Mouse (Mus musculus) CD4-positive, CD25-positive, alpha-beta regulatory T cell, adult 4 months (primary cell): ENCODE measurements around the gene Anks1b. TPM values are rescaled to one million over a fixed set of nuclear protein-coding genes. Genes with fewer than 3 reads are reported as not detected.

Experiments
- ATAC-seq: one replicate; pipeline ENCODE4 v1.8.0; 2017
- polyA plus RNA-seq, 2 experiments: library from polyadenylated mRNA; unstranded; fragments of 100-300 nt; shearing (Covaris generic); gene quantifications; one replicate each; pipeline ENCODE4 v1.2.1; 2017

The Anks1b gene
- polyA plus RNA-seq, 2 experiments from 2014 or later = not detected

- ATAC-seq = no peak
Measured at GRCm38 (mm10) chr10:90196936-90197335, 323.6 kb downstream of the Anks1b start.

DNA sequence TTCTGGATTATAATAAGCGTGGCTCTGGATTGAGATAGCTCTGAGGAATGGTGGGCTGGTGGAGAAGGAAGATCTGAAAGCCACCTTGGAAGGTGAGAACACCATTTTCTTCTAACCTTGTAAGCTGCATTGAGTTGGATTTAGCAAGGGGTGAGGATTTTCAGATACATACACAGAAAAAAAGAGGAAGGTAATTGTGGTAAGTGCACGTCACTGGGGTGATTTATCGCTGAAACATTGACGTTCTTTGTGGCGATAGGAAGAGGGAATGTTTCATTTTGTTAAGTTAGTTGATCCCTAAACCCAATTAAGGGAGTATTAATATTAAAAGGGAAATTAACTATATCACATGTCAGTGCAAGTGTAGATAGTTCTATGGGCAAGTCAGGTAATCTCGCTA lies 336.7 kb downstream of the Anks1b start:
- no peak for ATAC-seq

GRCm38 (mm10) chr10:90220470-90220869 lies 347.2 kb downstream of the Anks1b start:
- ATAC-seq = no peak

DNA sequence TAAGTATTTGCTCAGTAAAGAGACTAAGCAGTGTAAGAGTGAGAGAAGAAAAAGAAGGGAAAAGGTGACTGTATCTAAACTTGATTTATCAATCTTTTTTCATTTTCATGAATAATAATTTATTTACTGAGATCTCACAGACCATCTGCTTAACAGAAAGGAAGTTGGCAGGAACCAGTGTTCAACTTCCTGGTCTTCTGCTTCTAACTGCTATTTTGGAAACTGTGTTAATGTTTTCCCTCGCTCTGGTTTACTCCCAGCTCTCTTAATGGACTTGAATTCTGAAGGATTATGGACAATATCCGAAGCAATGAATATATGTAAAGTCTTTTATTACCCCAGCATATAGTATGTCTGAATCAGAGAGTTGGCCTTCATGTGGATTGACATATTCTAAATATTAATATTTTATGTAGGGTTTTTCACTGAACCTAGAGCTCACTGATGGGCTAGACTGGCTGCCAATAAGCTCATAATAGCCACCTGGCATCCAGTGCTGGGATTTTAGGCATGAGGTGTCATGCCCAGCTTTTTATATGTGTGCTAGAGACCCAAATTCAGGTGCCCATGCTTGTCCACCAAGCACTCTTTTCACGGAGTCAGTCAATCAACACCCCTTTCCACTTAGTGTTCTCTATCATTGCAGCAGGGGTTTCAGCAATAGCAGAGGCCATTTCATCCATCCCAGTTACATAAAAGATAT lies 349.6 kb downstream of the Anks1b start:
- no peak for ATAC-seq

- no peak for ATAC-seq
Measured at GRCm38 (mm10) chr10:90235273-90235672, 362.0 kb downstream of the Anks1b start.

DNA sequence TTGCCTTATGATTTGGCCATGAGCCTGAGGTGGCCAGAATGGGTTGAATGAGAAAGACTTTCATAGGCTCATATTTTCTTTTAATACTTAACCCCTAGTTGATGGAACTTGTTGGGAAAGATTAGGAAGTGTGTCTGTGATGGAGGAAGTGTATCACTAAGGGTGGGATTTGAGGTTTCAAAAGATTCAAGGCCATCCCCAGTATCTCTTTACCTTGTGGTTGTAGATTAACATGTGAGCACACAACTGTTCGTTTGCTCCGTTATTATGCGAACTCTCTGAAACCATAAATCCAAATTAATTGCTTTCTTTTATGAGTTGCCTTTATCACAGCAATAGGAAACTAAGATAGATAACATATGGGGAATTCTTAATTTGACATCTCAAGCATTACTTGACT lies 364.0 kb downstream of the Anks1b start:
- ATAC-seq = no peak

- ATAC-seq = no peak
Measured at GRCm38 (mm10) chr10:90258944-90259714, 385.8 kb downstream of the Anks1b start.

DNA sequence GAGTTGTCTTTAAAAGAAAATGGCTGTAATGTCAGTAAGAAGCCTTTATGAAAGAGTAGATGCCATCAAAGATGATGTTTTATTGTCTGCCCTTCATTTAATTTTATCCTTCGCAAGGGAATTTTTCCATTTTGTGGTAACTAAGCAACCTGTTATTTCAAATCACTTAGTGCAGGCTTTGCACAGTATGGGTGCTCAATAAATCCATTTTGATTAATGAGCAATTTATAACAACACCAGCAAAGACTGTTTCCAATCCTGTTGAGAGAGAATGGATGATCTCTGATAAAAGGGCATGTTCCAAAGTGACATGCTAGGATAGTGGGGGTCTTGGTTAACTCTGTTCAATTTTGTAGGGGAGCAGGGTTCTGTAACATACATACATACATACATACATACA lies 398.0 kb downstream of the Anks1b start:
- ATAC-seq = no peak

DNA sequence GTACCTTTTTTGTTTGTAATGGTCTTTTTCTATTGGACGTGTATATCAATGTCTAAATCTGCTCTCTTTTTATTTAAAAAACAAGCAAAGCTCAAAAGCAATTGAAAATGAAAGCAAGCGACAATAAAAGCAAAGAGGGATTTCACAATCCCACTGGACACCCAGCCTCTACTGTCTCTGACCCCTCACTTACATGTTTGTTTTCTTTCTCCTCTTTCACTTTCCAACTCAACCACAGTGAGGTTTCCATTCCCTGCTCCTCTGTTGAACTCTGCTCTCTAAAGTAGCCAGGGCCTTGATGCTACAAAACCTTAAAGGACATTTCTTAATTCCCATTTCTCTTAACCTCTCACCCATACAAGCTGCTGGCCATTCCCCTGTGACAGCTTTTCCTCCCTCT lies 400.0 kb downstream of the Anks1b start:
- no peak for ATAC-seq

DNA sequence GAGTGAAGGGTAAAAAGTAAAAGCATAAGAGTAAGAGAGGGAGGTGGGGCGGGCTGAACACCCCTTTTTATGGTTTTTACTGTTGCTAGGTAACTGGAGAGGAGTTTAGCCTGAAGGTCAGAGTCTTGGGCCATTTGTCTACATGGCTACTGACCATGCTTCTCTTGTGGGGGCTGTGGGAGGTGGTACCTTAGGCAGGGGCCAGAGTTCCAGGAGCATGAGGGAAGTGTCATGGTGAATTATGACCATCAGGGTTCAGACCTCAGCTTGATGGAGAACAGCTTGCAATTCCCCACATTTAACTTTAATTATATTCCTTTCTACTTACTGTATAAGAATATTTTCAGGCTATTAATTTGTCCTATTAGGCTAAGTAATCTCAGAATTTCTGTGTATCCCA lies 413.3 kb downstream of the Anks1b start:
- ATAC-seq = no peak

DNA sequence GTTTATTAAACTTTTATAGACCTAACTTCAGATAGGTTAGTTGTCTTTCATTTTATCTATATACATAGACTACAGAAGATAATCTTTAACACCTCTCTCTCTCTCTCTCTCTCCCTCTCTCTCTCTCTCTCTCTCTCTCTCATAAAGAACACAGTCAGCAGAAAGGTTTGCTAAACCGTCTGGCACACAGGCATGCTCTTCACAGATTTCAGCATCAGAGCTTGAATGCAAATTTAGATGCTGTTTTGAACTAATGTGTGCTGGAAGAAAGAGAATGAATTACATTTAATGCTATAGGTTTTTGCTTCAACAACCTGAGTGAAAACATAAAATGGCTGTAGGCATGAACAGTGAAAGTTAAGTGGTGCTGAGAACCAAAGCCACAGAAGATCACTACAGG lies 429.9 kb downstream of the Anks1b start:
- no peak for ATAC-seq

- no peak for ATAC-seq
Measured at GRCm38 (mm10) chr10:90306156-90306555, 432.8 kb downstream of the Anks1b start.

GRCm38 (mm10) chr10:90307931-90308555 lies 434.7 kb downstream of the Anks1b start:
- no peak for ATAC-seq

- ATAC-seq = no peak
Measured at GRCm38 (mm10) chr10:90329781-90330180, 456.5 kb downstream of the Anks1b start.

DNA sequence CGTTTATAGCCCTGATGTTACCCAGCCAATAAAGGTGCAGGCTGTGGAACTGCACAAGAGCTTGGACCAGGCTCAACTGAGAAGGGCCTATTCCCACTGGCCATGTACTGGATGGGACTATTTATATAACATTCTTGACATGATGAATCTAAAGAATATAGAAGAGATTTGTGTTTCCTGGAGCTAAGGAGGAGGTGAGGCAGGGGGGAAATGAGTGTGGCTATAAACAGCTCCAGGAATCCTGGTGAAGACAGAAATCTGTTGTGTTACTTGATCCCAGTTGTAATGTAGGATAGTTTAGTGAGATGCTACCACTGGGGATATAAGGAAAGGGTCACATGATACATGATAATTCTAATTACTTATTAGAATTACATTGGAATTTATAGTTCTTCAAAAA lies 472.1 kb downstream of the Anks1b start:
- ATAC-seq = no peak

DNA sequence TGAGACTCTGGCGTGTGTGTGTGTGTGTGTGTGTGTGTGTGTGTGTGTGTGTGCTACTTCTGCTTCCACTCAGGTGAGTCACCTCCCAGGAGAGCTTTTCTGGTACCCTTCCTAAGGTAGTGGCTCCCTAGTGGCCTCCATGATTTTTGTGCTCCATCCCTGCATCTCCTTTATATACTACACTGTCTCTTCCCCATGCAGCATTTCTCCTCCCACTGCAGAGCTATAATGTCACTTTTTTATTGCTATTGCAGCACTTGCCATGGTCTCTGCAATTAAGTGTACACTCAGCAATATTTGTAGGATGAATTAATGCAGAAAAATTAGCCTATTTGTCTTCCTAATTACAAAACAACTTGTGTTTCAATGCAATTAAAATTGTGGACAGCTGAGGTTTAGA lies 482.9 kb downstream of the Anks1b start:
- no peak for ATAC-seq

GRCm38 (mm10) chr10:90357169-90357907 lies 484.0 kb downstream of the Anks1b start:
- no peak for ATAC-seq

GRCm38 (mm10) chr10:90369015-90369414 lies 495.7 kb downstream of the Anks1b start:
- ATAC-seq = no peak

- ATAC-seq = no peak
Measured at GRCm38 (mm10) chr10:90370751-90371150, 497.4 kb downstream of the Anks1b start.

GRCm38 (mm10) chr10:90373469-90373868 lies 500.2 kb downstream of the Anks1b start:
- ATAC-seq = no peak

DNA sequence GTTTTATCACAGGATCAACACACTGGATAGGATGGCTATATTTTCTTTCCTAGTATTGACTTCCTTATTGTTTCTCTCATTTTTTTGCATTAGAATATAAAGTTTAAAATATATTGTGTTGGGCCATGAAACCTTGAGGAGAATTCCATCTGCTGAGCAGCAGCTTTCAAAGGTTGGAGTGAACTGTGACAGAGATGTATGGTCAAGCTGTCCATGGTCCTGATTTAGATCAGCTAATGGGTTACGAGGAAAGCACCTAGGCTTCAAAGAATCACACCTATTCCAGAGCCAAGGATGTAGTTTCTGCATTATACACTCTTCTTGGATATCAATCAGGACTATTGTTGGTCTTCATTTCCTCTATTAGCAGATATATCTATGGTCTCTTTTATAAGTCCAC lies 503.3 kb downstream of the Anks1b start:
- no peak for ATAC-seq

GRCm38 (mm10) chr10:90380062-90380461 lies 506.8 kb downstream of the Anks1b start:
- ATAC-seq = no peak

DNA sequence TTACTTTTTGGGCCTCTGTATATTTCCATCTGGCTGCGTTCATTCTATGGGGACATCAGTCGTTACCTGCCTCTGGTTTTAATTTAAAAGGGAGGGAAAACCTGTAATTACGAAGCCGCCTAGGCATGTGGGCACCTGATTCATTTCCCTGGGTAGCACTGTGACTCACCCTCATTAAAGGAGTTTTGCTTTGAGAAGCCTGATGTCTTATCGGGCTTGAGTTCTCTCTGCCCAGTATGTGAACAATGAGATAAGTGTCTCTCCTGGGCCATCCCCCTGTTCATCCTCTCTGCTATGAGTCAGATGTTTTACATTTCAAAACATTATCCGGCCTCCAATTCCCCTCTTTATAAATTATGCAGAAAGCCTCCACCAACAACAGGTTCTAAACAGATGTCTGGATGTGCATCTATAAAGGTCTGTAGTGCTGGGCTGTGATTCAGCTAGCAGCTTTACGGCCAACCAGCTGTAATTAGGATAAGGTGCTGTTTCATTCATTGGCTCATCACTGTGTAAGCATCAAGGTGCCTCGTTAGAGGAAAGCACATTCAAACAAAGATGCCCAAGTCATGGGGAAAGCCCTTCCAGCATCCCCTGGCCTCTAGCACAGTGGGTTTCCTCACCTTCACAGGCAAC lies 507.5 kb downstream of the Anks1b start:
- ATAC-seq = no peak
